Mouse (Mus musculus) limb, embryonic 11.5 days (tissue): Measurements from ENCODE around the gene Jak1. TPM values are rescaled to one million over a fixed set of nuclear protein-coding genes. Genes with fewer than 3 reads are reported as not detected.
A peak's percentile ranks its signal among the peaks of the same experiment; 100 is the strongest.

Experiments used
- ATAC-seq: fragments of 200-750 bp; cut with Nextera tagmentation; 2 replicates; pipeline ENCODE4 v1.8.0; 2017; ENCODE audit warnings: low read depth; ENCODE audit not compliant: insufficient number of reproducible peaks, low FRiP score, low TSS enrichment
- DNase-seq: peaks from one replicate; pipeline ENCODE4 v3.0.0-alpha.2; 2015; ENCODE audit warnings: low spot score
- H3K27ac ChIP-seq: fragments of 300-500 bp; sonication (generic); replicated peaks from 2 replicates; pipeline ENCODE4 v1.5.1; 2014; ENCODE audit warnings: low read depth, mild to moderate bottlenecking, low read length
- H3K27me3 ChIP-seq: fragments of 300-500 bp; sonication (generic); 2 replicates; pipeline ENCODE4 v1.6.1; 2014; ENCODE audit warnings: mild to moderate bottlenecking, low read length, mixed read lengths; ENCODE audit not compliant: control insufficient read depth, insufficient read depth
- H3K36me3 ChIP-seq: fragments of 300-500 bp; sonication (generic); 2 replicates; pipeline ENCODE4 v1.6.1; 2014; ENCODE audit warnings: mild to moderate bottlenecking, low read length, moderate library complexity, mixed read lengths; ENCODE audit not compliant: control insufficient read depth, insufficient read depth
- H3K4me1 ChIP-seq: fragments of 300-500 bp; sonication (generic); 2 replicates; pipeline ENCODE4 v1.6.1; 2014; ENCODE audit warnings: low read length, mixed read lengths; ENCODE audit not compliant: control insufficient read depth, insufficient read depth
- H3K4me2 ChIP-seq: fragments of 300-500 bp; sonication (generic); 2 replicates; pipeline ENCODE4 v1.6.1; 2014; ENCODE audit warnings: low read depth, mild to moderate bottlenecking, moderate library complexity; ENCODE audit not compliant: severe bottlenecking
- H3K4me3 ChIP-seq: fragments of 300-500 bp; sonication (generic); 2 replicates; pipeline ENCODE4 v1.5.1; 2014; ENCODE audit warnings: low read depth, low read length
- H3K9ac ChIP-seq: fragments of 300-500 bp; sonication (generic); 2 replicates; pipeline ENCODE4 v1.6.1; 2014; ENCODE audit warnings: mild to moderate bottlenecking, low read length
- H3K9me3 ChIP-seq: fragments of 300-500 bp; sonication (generic); 2 replicates; pipeline ENCODE4 v1.6.1; 2016; ENCODE audit warnings: low read length; ENCODE audit not compliant: control insufficient read depth
- WGBS: fragments of 180-500 bp; shearing (Covaris S2); extraction: QIAGEN DNeasy Blood & Tissue Kit; methylation state at CpG from one replicate; pipeline ENCODE4 v1.1.7; 2014; 5-methylcytosine and 5-hydroxymethylcytosine counted together
- polyA plus RNA-seq: library from polyadenylated mRNA; unstranded; fragments of >200 nt; fragmentation: Nextera tagmentation; extraction: Ambion mirVana; gene quantifications from 2 replicates; pipeline ENCODE4 v1.2.1, GENCODE M21; 2014

Gene Jak1
- polyA plus RNA-seq, 1 experiment from 2014 or later: 61.3 TPM

DNA sequence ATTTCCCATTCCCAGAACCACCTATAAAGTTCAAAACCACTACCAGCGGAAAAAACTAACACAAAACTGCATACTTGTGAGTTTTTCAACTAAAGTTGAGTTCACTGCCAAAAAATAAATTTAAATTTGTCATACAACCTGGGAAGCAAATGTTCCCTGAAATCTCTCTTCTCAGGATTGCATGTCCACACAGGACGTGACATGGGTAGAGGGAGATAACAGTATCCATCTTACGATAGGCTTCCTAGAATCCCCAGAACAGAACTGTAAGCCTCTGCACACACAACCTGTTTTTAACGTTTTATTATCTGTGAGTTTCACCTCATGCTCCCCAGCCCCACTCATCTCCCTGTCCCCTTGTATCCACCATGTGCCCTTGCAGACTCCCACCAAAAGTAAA lies 26.5 kb downstream of the Jak1 start:
- no peak overlapping the region for H3K27ac ChIP-seq
- no peak overlapping the region for H3K9ac ChIP-seq
- H3K36me3 ChIP-seq: no peaks in the 10 kb centered on the region
- H3K9me3 ChIP-seq: no peaks in the 10 kb centered on the region
- no peak overlapping the region for H3K4me2 ChIP-seq
- no peak overlapping the region for H3K4me3 ChIP-seq
- no peak for DNase-seq
- WGBS: 85% methylated on average over 4 of the region's 4 CpGs
- H3K4me1 ChIP-seq: no peaks in the 10 kb centered on the region
- H3K27me3 ChIP-seq: no peaks in the 10 kb centered on the region
- no peak for ATAC-seq

- no peak overlapping the region for H3K4me2 ChIP-seq
- H3K9ac ChIP-seq: no peak overlapping the region
- H3K4me1 ChIP-seq: no peaks in the 10 kb centered on the region
- DNase-seq (no peak), ATAC-seq (no peak)
- H3K4me3 ChIP-seq: no peak overlapping the region
- H3K27ac ChIP-seq: no peak overlapping the region
- WGBS: 85% methylated on average over 6 of the region's 6 CpGs
- no peaks in the 10 kb centered on the region for H3K36me3 ChIP-seq
- H3K27me3 ChIP-seq: no peaks in the 10 kb centered on the region
- no peaks in the 10 kb centered on the region for H3K9me3 ChIP-seq
Observed at GRCm38 (mm10) chr4:101236797-101237196, 28.3 kb downstream of the Jak1 start.

- DNase-seq (no peak), ATAC-seq (no peak)
- Histone ChIP-seq H3K36me3 (no peaks in the 10 kb centered on the region), H3K4me1 (no peaks in the 10 kb centered on the region), H3K27ac (no peak overlapping the region), H3K9me3 (no peaks in the 10 kb centered on the region), H3K9ac (no peak overlapping the region), H3K27me3 (no peaks in the 10 kb centered on the region), H3K4me3 (no peak overlapping the region), H3K4me2 (no peak overlapping the region)
- 93% methylated on average over 1 of the region's 1 CpGs for WGBS
Observed at GRCm38 (mm10) chr4:101235964-101236363, 29.1 kb downstream of the Jak1 start.

DNA sequence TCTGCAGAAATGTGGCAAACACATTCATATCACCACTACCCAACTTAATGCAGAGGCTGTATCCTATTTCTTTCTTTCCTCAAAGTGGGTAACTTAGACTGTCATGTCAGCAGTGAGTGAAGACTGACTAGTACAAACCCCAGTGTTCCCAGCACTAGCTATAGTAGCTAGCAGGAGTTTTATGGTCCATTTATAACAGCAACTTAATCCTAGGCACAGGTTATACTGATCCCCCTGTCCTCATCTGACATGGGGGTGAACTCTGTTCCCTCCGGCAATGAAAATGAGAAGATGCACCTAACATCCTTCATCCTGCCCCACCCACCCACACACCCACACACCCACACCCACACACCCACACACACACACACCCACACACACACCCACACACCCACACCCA lies 30.3 kb downstream of the Jak1 start:
- no peak for ATAC-seq
- 63% methylated on average over 1 of the region's 1 CpGs for WGBS
- H3K27me3 ChIP-seq: no peaks in the 10 kb centered on the region
- no peak for DNase-seq
- no peak overlapping the region for H3K4me2 ChIP-seq
- H3K4me1 ChIP-seq: no peaks in the 10 kb centered on the region
- no peak overlapping the region for H3K9ac ChIP-seq
- H3K9me3 ChIP-seq: no peaks in the 10 kb centered on the region
- H3K36me3 ChIP-seq: no peaks in the 10 kb centered on the region
- no peak overlapping the region for H3K4me3 ChIP-seq
- no peak overlapping the region for H3K27ac ChIP-seq

DNA sequence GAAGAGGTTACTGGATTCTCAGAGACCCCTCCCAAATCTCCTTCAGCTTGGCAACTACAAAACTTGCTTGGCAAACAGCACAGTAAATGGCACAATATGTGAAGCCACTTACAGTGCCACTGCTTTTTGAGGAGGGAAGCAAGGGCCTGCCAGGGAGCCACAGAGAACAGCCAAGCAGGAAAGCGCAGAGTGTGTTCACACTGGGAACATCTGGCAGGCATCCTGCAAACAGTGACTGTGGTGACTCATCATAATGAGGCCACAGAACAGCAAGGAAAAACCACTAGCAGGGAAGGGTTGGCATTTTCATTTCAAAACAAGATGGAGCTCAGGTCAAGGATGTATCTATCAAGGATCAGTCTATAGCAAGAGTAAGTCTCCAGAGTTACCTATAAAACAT lies 30.8 kb downstream of the Jak1 start:
- Histone ChIP-seq H3K36me3 (no peaks in the 10 kb centered on the region), H3K27ac (no peak overlapping the region), H3K4me3 (no peak overlapping the region), H3K4me1 (no peaks in the 10 kb centered on the region), H3K27me3 (no peaks in the 10 kb centered on the region), H3K4me2 (no peak overlapping the region), H3K9ac (no peak overlapping the region), H3K9me3 (no peaks in the 10 kb centered on the region)
- DNase-seq (peak; percentile 25), ATAC-seq (no peak)
- 50% methylated on average over 1 of the region's 1 CpGs for WGBS

GRCm38 (mm10) chr4:101230621-101231020 lies 34.5 kb downstream of the Jak1 start:
- WGBS: 91% methylated on average over 2 of the region's 2 CpGs

DNA sequence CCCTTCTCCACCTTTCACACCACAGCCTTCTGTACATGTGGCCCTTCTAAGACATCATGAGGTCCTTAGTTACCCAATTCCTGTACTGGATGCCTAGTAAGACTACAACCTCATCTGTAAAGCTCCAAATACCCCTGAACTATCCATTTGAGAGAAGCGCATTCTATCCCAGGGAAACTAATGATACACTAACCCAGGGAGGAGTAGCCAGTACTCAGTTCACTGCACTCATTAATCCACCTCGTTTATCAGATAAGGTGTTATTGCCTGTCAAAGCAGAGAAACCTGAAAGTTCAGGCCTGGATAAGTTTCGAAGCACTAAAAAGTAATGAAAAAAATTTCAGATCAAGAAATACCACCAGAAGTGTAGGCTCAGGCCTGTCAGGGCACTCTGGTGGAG lies 37.7 kb downstream of the Jak1 start:
- ATAC-seq (no peak), DNase-seq (no peak)
- 84% methylated on average over 3 of the region's 3 CpGs for WGBS
- H3K9me3 ChIP-seq: no peaks in the 10 kb centered on the region
- H3K36me3 ChIP-seq: no peaks in the 10 kb centered on the region
- no peak overlapping the region for H3K4me2 ChIP-seq
- no peak overlapping the region for H3K9ac ChIP-seq
- H3K27ac ChIP-seq: no peak overlapping the region
- H3K27me3 ChIP-seq: no peaks in the 10 kb centered on the region
- H3K4me3 ChIP-seq: no peak overlapping the region
- H3K4me1 ChIP-seq: no peaks in the 10 kb centered on the region

More at GRCm38 (mm10) chr4:101230621-101231020, 34.5 kb downstream of the Jak1 start:
- Histone ChIP-seq H3K4me2 (no peak overlapping the region), H3K4me1 (no peaks in the 10 kb centered on the region), H3K36me3 (no peaks in the 10 kb centered on the region), H3K27me3 (no peaks in the 10 kb centered on the region), H3K27ac (no peak overlapping the region), H3K4me3 (no peak overlapping the region), H3K9ac (no peak overlapping the region), H3K9me3 (no peaks in the 10 kb centered on the region)
- DNase-seq (no peak), ATAC-seq (no peak)

- H3K9ac ChIP-seq: no peak overlapping the region
- H3K27me3 ChIP-seq: no peaks in the 10 kb centered on the region
- no peaks in the 10 kb centered on the region for H3K36me3 ChIP-seq
- no peak overlapping the region for H3K4me2 ChIP-seq
- no peak overlapping the region for H3K27ac ChIP-seq
- H3K4me3 ChIP-seq: no peak overlapping the region
- DNase-seq (no peak), ATAC-seq (no peak)
- WGBS: 86% methylated on average over 5 of the region's 5 CpGs
- no peaks in the 10 kb centered on the region for H3K9me3 ChIP-seq
- no peaks in the 10 kb centered on the region for H3K4me1 ChIP-seq
Observed at GRCm38 (mm10) chr4:101225984-101226383, 39.1 kb downstream of the Jak1 start.

GRCm38 (mm10) chr4:101220946-101221345 lies 44.1 kb downstream of the Jak1 start:
- Histone ChIP-seq H3K4me3 (no peak overlapping the region), H3K9me3 (no peaks in the 10 kb centered on the region), H3K27ac (no peak overlapping the region), H3K4me2 (no peak overlapping the region), H3K27me3 (no peaks in the 10 kb centered on the region), H3K4me1 (no peaks in the 10 kb centered on the region), H3K36me3 (no peaks in the 10 kb centered on the region), H3K9ac (no peak overlapping the region)
- no peak for ATAC-seq
- no peak for DNase-seq
- WGBS: 95% methylated on average over 2 of the region's 2 CpGs
